Comparison of ENCODE assay signal across 8 mouse cellular contexts in genomic region chr12:25092751-25093211, GRCm38 (mm10). TPM values are rescaled to one million over a fixed set of nuclear protein-coding genes. Genes with fewer than 3 reads are reported as not detected.
DNase-seq lines count a peak whose midpoint lies in the region; ATAC-seq and TF ChIP-seq lines count a peak whose summit lies in the region.

No protein-coding gene starts in this region.

- H3K36me3 ChIP-seq in E14TG2a.4 (ENCODE audit: insufficient read depth, low read length) (no peaks in the 10 kb centered on the region), macrophage (ENCODE audit: inconsistent target) (no peaks in the 10 kb centered on the region)
- no peaks in the 10 kb centered on the region for H3K36me3 ChIP-seq in embryonic facial prominence, embryonic 14.5 days (ENCODE audit: control insufficient read depth, insufficient read depth, low read length)
- no peaks in the 10 kb centered on the region for H3K36me3 ChIP-seq in stomach, postnatal 0 days (ENCODE audit: control insufficient read depth, insufficient read depth, low read length)

- H3K4me3 ChIP-seq in E14TG2a.4 (replicated peaks; ENCODE audit: low read length) (peak overlapping the region; percentile 66), macrophage (ENCODE audit: inconsistent target) (peak overlapping the region; percentile 96; the same call in 1 of the 2 replicates)
- H3K4me3 ChIP-seq in embryonic facial prominence, embryonic 14.5 days (ENCODE audit: low read depth, low read length) = peak overlapping the region; percentile 85
- H3K4me3 ChIP-seq in stomach, postnatal 0 days (ENCODE audit: low read depth, low read length) = peak overlapping the region; percentile 36

- H3K4me2 ChIP-seq in embryonic facial prominence, embryonic 14.5 days (ENCODE audit: low read depth, low read length) = peak overlapping the region; percentile 59
- H3K4me2 ChIP-seq in stomach, postnatal 0 days (replicated peaks; ENCODE audit: low read depth) = peak overlapping the region; percentile 73

- TF ChIP-seq EP300 in stomach, postnatal 0 days (optimal IDR thresholded peaks at IDR 0.05) = no peak

- intact Hi-C loops in left cerebral cortex, postnatal 25 days (cut with DNase I) = loop anchor here (1.0 to 10.0 kb wide), 6 partner anchors 322 to 1185 kb away; no protein-coding TSS in a partner anchor

- peak; percentile 42 for ATAC-seq in embryonic facial prominence, embryonic 14.5 days (ENCODE audit: low read depth)
- peak; percentile 28 for ATAC-seq in stomach, postnatal 0 days (ENCODE audit: low FRiP score, low TSS enrichment)

- H3K27me3 ChIP-seq in E14TG2a.4 (ENCODE audit: insufficient read depth, low read length) = peaks cover 27% of the 10 kb centered on the region
- H3K27me3 ChIP-seq in embryonic facial prominence, embryonic 14.5 days (replicated peaks; ENCODE audit: control insufficient read depth, insufficient read depth, low read length) = no peaks in the 10 kb centered on the region
- no peaks in the 10 kb centered on the region for H3K27me3 ChIP-seq in stomach, postnatal 0 days (ENCODE audit: control insufficient read depth, insufficient read depth, low read length)

- H3K4me1 ChIP-seq in E14TG2a.4 (replicated peaks; ENCODE audit: low read depth, low read length) = peaks cover 45% of the 10 kb centered on the region
- peaks cover 13% of the 10 kb centered on the region for H3K4me1 ChIP-seq in embryonic facial prominence, embryonic 14.5 days (ENCODE audit: control insufficient read depth, insufficient read depth, low read length)
- H3K4me1 ChIP-seq in stomach, postnatal 0 days (replicated peaks; ENCODE audit: control insufficient read depth, insufficient read depth) = peaks cover 9% of the 10 kb centered on the region; the same call in 1 of the 2 replicates

- H3K27ac ChIP-seq in embryonic facial prominence, embryonic 14.5 days (replicated peaks; ENCODE audit: low read depth, low read length) = peak overlapping the region; percentile 61; the same call in 1 of the 2 replicates
- no peak overlapping the region for H3K27ac ChIP-seq in macrophage
- H3K27ac ChIP-seq in stomach, postnatal 0 days (replicated peaks) = peak overlapping the region; percentile 35

- H3K9ac ChIP-seq in embryonic facial prominence, embryonic 14.5 days (ENCODE audit: low read depth, low read length) = peak overlapping the region; percentile 62
- peak overlapping the region; percentile 56 for H3K9ac ChIP-seq in stomach, postnatal 0 days (ENCODE audit: low read length)

- TF ChIP-seq CTCF in E14TG2a.4 (conservative IDR thresholded peaks at IDR 0.05; ENCODE audit: low read length) = no peak
- TF ChIP-seq CTCF in stomach, postnatal 0 days (IDR thresholded peaks at IDR 0.05; ENCODE audit: low read depth) = no peak

- 3% methylated on average over 15 of the region's 17 CpGs for WGBS in embryonic facial prominence, embryonic 14.5 days
- 30% methylated on average over 16 of the region's 17 CpGs for WGBS in macrophage (ENCODE audit: missing documents)
- 4% methylated on average over 16 of the region's 17 CpGs for WGBS in stomach, postnatal 0 days

- H3K9me3 ChIP-seq in E14TG2a.4 (ENCODE audit: low read length) = no peaks in the 10 kb centered on the region
- no peaks in the 10 kb centered on the region for H3K9me3 ChIP-seq in embryonic facial prominence, embryonic 14.5 days (ENCODE audit: control insufficient read depth, low read length)
- H3K9me3 ChIP-seq in stomach, postnatal 0 days (ENCODE audit: control insufficient read depth, low read length) = no peaks in the 10 kb centered on the region

- peak; percentile 83 for DNase-seq in adrenal gland, adult 8-10 months
- DNase-seq in embryonic facial prominence, embryonic 14.5 days (ENCODE audit: low spot score) = peak; percentile 83
- peak; percentile 45 for DNase-seq in heart, postnatal 4 days
- peak; percentile 42 to 43 for DNase-seq in left cerebral cortex, postnatal 25 days (ENCODE audit: low spot score in 2 of 2)
- peak; percentile 76 for DNase-seq in stomach, postnatal 0 days (ENCODE audit: low spot score)
- no peak for DNase-seq in c-Kit-positive CD71-positive TER-119-positive erythroid progenitor cells, embryonic 14.5 days (ENCODE audit: low spot score)

- peaks cover 35% of the 10 kb centered on the region for H3K79me2 ChIP-seq in macrophage (ENCODE audit: inconsistent target)

RNA-seq across cellular contexts. Expression of gene Id2, which starts 4.2 kb away (rescaled TPM):
- 100 to 1,000 TPM; 302 to 463 (median 440) TPM for total RNA-seq in adrenal gland, adult 8-10 months (2022)
- 301 and 307 TPM in 2 replicates for polyA plus RNA-seq in embryonic facial prominence, embryonic 14.5 days (2014; fragmentation: Nextera tagmentation; extraction: Ambion mirVana)
- total RNA-seq in heart, postnatal 4 days (2021) = 10 to 100 TPM; 35.5 to 38.2 TPM
- total RNA-seq in left cerebral cortex, postnatal 25 days (2021) = 100 to 1,000 TPM; 148 to 163 TPM
- total RNA-seq in macrophage (2018; cell fraction: chromatin; rRNA removed) = 100 to 1,000 TPM in 25 of 26 experiments, 10 to 100 TPM in 1; 83.2 to 456 (median 269) TPM
- 100 to 1,000 TPM; 163 to 916 (median 449) TPM for total RNA-seq in macrophage (2018; cell fraction: cytosol; rRNA removed)
- 100 to 1,000 TPM; 117 to 702 (median 548) TPM for total RNA-seq in macrophage (2018; cell fraction: nucleus; rRNA removed)
- polyA plus RNA-seq in macrophage (2018) = 163 to 453 TPM (median 232 TPM) in 3 replicates
- 315 and 330 TPM in 2 replicates for polyA plus RNA-seq in stomach, postnatal 0 days (2015; fragmentation: Nextera tagmentation; extraction: Ambion mirVana)

Comparison
In these comparisons a context has a peak if more than half of its experiments do, and no peak if none do; other contexts are left out.
1. H3K4me3 ChIP-seq: peak in every context shown above with its lines; median percentile 96 in macrophage; 85 in embryonic facial prominence, embryonic 14.5 days; 66 in E14TG2a.4; 36 in stomach, postnatal 0 days.